Mouse (Mus musculus): Measurements from ENCODE around the gene Rufy3. TPM values are rescaled to one million over a fixed set of nuclear protein-coding genes. Genes with fewer than 3 reads are reported as not detected.

The Rufy3 gene
- polyA plus RNA-seq, 1 experiment from 2014 or later, result 10.8 TPM

- 22% methylated on average over 6 of the region's 6 CpGs for WGBS
- Histone ChIP-seq H3K4me3 (ENCODE audit: low read depth, low read length) (no peak overlapping the region), H3K9me3 (ENCODE audit: control insufficient read depth) (no peaks in the 10 kb centered on the region), H3K9ac (ENCODE audit: low read depth, low read length) (no peak overlapping the region), H3K36me3 (ENCODE audit: control insufficient read depth, insufficient read depth) (no peaks in the 10 kb centered on the region), H3K4me2 (replicated peaks; ENCODE audit: low read depth) (no peak overlapping the region), H3K27me3 (replicated peaks; ENCODE audit: control insufficient read depth, insufficient read depth, low read length) (no peaks in the 10 kb centered on the region), H3K27ac (ENCODE audit: low read depth, low read length) (no peak overlapping the region), H3K4me1 (replicated peaks; ENCODE audit: control insufficient read depth, insufficient read depth, low read length) (no peaks in the 10 kb centered on the region)
- no peak for TF ChIP-seq CTCF (IDR thresholded peaks at IDR 0.05; ENCODE audit: low read depth)
- ATAC-seq, result no peak
Observed at GRCm38 (mm10) chr5:88685306-88685705, 120.5 kb downstream of the Rufy3 start.

- Histone ChIP-seq H3K36me3 (ENCODE audit: control insufficient read depth, insufficient read depth) (no peaks in the 10 kb centered on the region), H3K9me3 (ENCODE audit: control insufficient read depth) (no peaks in the 10 kb centered on the region), H3K27ac (ENCODE audit: low read depth, low read length) (no peak overlapping the region), H3K4me1 (replicated peaks; ENCODE audit: control insufficient read depth, insufficient read depth, low read length) (no peaks in the 10 kb centered on the region), H3K9ac (ENCODE audit: low read depth, low read length) (no peak overlapping the region), H3K4me3 (ENCODE audit: low read depth, low read length) (no peak overlapping the region), H3K4me2 (replicated peaks; ENCODE audit: low read depth) (no peak overlapping the region), H3K27me3 (replicated peaks; ENCODE audit: control insufficient read depth, insufficient read depth, low read length) (no peaks in the 10 kb centered on the region)
- 47% methylated on average over 6 of the region's 6 CpGs for WGBS
- no peak for ATAC-seq
- no peak for TF ChIP-seq CTCF (IDR thresholded peaks at IDR 0.05; ENCODE audit: low read depth)
Observed at GRCm38 (mm10) chr5:88685745-88686299, 121.0 kb downstream of the Rufy3 start.

GRCm38 (mm10) chr5:88687996-88688406, 123.2 kb downstream of the Rufy3 start:
- no peaks in the 10 kb centered on the region for H3K9me3 ChIP-seq (ENCODE audit: control insufficient read depth)
- H3K9ac ChIP-seq (ENCODE audit: low read depth, low read length), result no peak overlapping the region
- ATAC-seq, result no peak
- H3K27me3 ChIP-seq (replicated peaks; ENCODE audit: control insufficient read depth, insufficient read depth, low read length), result no peaks in the 10 kb centered on the region
- no peak overlapping the region for H3K4me2 ChIP-seq (replicated peaks; ENCODE audit: low read depth)
- H3K4me1 ChIP-seq (replicated peaks; ENCODE audit: control insufficient read depth, insufficient read depth, low read length), result no peaks in the 10 kb centered on the region
- H3K27ac ChIP-seq (ENCODE audit: low read depth, low read length), result no peak overlapping the region
- H3K4me3 ChIP-seq (ENCODE audit: low read depth, low read length), result no peak overlapping the region
- WGBS, result 78% methylated on average over 8 of the region's 8 CpGs
- no peaks in the 10 kb centered on the region for H3K36me3 ChIP-seq (ENCODE audit: control insufficient read depth, insufficient read depth)
- 0 out of 2 replicates have a peak, but pooled peaks have one; percentile 4 for TF ChIP-seq CTCF (IDR thresholded peaks at IDR 0.05; ENCODE audit: low read depth)

GRCm38 (mm10) chr5:88688583-88689187, 123.8 kb downstream of the Rufy3 start:
- H3K27me3 ChIP-seq (replicated peaks; ENCODE audit: control insufficient read depth, insufficient read depth, low read length), result no peaks in the 10 kb centered on the region
- H3K36me3 ChIP-seq (ENCODE audit: control insufficient read depth, insufficient read depth), result no peaks in the 10 kb centered on the region
- no peak overlapping the region for H3K27ac ChIP-seq (ENCODE audit: low read depth, low read length)
- H3K4me1 ChIP-seq (replicated peaks; ENCODE audit: control insufficient read depth, insufficient read depth, low read length), result no peaks in the 10 kb centered on the region
- no peaks in the 10 kb centered on the region for H3K9me3 ChIP-seq (ENCODE audit: control insufficient read depth)
- no peak overlapping the region for H3K4me2 ChIP-seq (replicated peaks; ENCODE audit: low read depth)
- H3K4me3 ChIP-seq (ENCODE audit: low read depth, low read length), result no peak overlapping the region
- TF ChIP-seq CTCF (IDR thresholded peaks at IDR 0.05; ENCODE audit: low read depth), result no peak
- peak; percentile 78 for ATAC-seq
- WGBS, result 48% methylated on average over 15 of the region's 15 CpGs
- no peak overlapping the region for H3K9ac ChIP-seq (ENCODE audit: low read depth, low read length)

- no peak overlapping the region for H3K4me3 ChIP-seq (ENCODE audit: low read depth, low read length)
- peak; percentile 76 for TF ChIP-seq CTCF (IDR thresholded peaks at IDR 0.05; ENCODE audit: low read depth)
- no peaks in the 10 kb centered on the region for H3K27me3 ChIP-seq (replicated peaks; ENCODE audit: control insufficient read depth, insufficient read depth, low read length)
- no peaks in the 10 kb centered on the region for H3K9me3 ChIP-seq (ENCODE audit: control insufficient read depth)
- WGBS, result 81% methylated on average over 3 of the region's 3 CpGs
- H3K4me1 ChIP-seq (replicated peaks; ENCODE audit: control insufficient read depth, insufficient read depth, low read length), result no peaks in the 10 kb centered on the region
- H3K4me2 ChIP-seq (replicated peaks; ENCODE audit: low read depth), result no peak overlapping the region
- no peaks in the 10 kb centered on the region for H3K36me3 ChIP-seq (ENCODE audit: control insufficient read depth, insufficient read depth)
- ATAC-seq, result 0 out of 2 replicates have a peak, but pooled peaks have one; percentile 5
- H3K9ac ChIP-seq (ENCODE audit: low read depth, low read length), result no peak overlapping the region
- H3K27ac ChIP-seq (ENCODE audit: low read depth, low read length), result no peak overlapping the region
Observed at GRCm38 (mm10) chr5:88689279-88689938, 124.6 kb downstream of the Rufy3 start.

- ATAC-seq, result no peak
- WGBS, result 28% methylated on average over 10 of the region's 10 CpGs
- no peak for TF ChIP-seq CTCF (IDR thresholded peaks at IDR 0.05; ENCODE audit: low read depth)
- Histone ChIP-seq H3K4me3 (ENCODE audit: low read depth, low read length) (no peak overlapping the region), H3K4me1 (replicated peaks; ENCODE audit: control insufficient read depth, insufficient read depth, low read length) (no peaks in the 10 kb centered on the region), H3K36me3 (ENCODE audit: control insufficient read depth, insufficient read depth) (no peaks in the 10 kb centered on the region), H3K4me2 (replicated peaks; ENCODE audit: low read depth) (no peak overlapping the region), H3K9ac (ENCODE audit: low read depth, low read length) (no peak overlapping the region), H3K27ac (ENCODE audit: low read depth, low read length) (no peak overlapping the region), H3K9me3 (ENCODE audit: control insufficient read depth) (no peaks in the 10 kb centered on the region), H3K27me3 (replicated peaks; ENCODE audit: control insufficient read depth, insufficient read depth, low read length) (no peaks in the 10 kb centered on the region)
Observed at GRCm38 (mm10) chr5:88690681-88691505, 126.1 kb downstream of the Rufy3 start.

Measured in intestine, postnatal 0 days (tissue).